Mouse (Mus musculus) ES-E14 (cell line): Measurements from ENCODE around the gene Nfkb2.

Experiments
- HCFC1 ChIP-seq: IDR thresholded peaks from 2 replicates; pipeline ENCODE4 v1.6.1; 2012; ENCODE audit warnings: low read length, inconsistent platforms, borderline replicate concordance; ENCODE audit not compliant: insufficient read depth
- ZNF384 ChIP-seq: IDR thresholded peaks from 2 replicates; pipeline ENCODE4 v1.6.1; 2012; ENCODE audit warnings: low read depth, low read length, inconsistent platforms

- no peak for TF ChIP-seq HCFC1
- no peak for TF ChIP-seq ZNF384
These were observed 10.1 kb downstream of the Nfkb2 start for GRCm38 (mm10) chr19:46314151-46314601.
